Mouse (Mus musculus): Measurements from ENCODE around the gene Rnase1. TPM values are rescaled to one million over a fixed set of nuclear protein-coding genes. Genes with fewer than 3 reads are reported as not detected.
"Not testable (repeated sequence)": the region's sequence is repeated elsewhere in the genome, so short reads cannot be mapped to it uniquely, and the experiment has no call there.

Rnase1 gene
- polyA plus RNA-seq, 1 experiment from 2014 or later = not detected

GRCm38 (mm10) chr14:51104366-51104765, 42.2 kb downstream of the Rnase1 start:
- H3K27ac ChIP-seq = peak overlapping the region; percentile 16; the same call in 1 of the 2 replicates
- WGBS (ENCODE audit: insufficient replicate concordance) = 68% methylated on average over 2 of the region's 2 CpGs

DNA sequence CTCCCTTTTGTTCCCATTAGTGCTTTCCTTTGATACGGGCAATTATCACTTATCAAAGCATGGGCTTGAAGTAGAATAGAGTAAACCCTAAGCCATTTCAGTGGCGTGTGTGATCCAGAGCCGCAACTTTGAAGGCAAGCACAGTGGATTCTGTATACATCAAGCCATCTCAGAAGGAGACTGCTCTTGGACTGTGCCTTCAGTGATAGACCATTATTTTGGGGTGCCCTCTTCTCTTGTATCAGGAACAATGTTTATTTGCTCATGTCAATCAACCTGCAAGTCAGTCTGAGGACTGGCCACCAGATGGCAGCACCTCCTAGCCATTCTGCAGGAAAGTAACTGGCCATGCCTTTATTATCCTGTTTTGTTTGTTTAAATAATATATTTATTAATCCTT, 43.4 kb downstream of the Rnase1 start:
- ATAC-seq = no peak
- H3K9me3 ChIP-seq (replicated peaks) = no peaks in the 10 kb centered on the region
- peaks cover 25% of the 10 kb centered on the region for H3K4me1 ChIP-seq
- no peak overlapping the region for H3K4me3 ChIP-seq
- no peaks in the 10 kb centered on the region for H3K36me3 ChIP-seq
- no peak overlapping the region for H3K9ac ChIP-seq
- no peak overlapping the region for H3K27ac ChIP-seq
- H3K27me3 ChIP-seq (replicated peaks) = no peaks in the 10 kb centered on the region
- 64% methylated on average over 3 of the region's 3 CpGs for WGBS (ENCODE audit: insufficient replicate concordance)
- no peak overlapping the region for H3K4me2 ChIP-seq

More at GRCm38 (mm10) chr14:51104366-51104765, 42.2 kb downstream of the Rnase1 start:
- no peak for ATAC-seq
- Histone ChIP-seq H3K36me3 (no peaks in the 10 kb centered on the region), H3K4me2 (no peak overlapping the region), H3K27me3 (replicated peaks) (no peaks in the 10 kb centered on the region), H3K4me3 (no peak overlapping the region), H3K9me3 (replicated peaks) (no peaks in the 10 kb centered on the region), H3K9ac (no peak overlapping the region), H3K4me1 (peaks cover 25% of the 10 kb centered on the region)

DNA sequence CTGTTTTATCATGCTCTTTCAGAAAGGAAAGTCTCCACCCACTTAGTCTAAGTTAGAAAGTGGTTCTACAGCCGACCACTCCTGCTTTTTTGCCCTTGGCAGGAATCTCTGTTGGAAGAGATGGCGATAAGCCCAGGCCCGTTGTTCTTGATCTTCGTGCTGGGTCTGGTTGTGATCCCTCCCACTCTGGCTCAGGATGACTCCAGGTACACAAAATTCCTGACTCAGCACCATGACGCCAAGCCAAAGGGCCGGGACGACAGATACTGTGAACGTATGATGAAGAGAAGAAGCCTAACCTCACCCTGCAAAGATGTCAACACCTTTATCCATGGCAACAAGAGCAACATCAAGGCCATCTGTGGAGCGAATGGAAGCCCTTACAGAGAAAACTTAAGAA, 45.3 kb downstream of the Rnase1 start:
- Histone ChIP-seq H3K36me3 (no peaks in the 10 kb centered on the region), H3K9me3 (replicated peaks) (no peaks in the 10 kb centered on the region), H3K4me3 (no peak overlapping the region), H3K27ac (no peak overlapping the region), H3K9ac (no peak overlapping the region), H3K27me3 (replicated peaks) (no peaks in the 10 kb centered on the region), H3K4me2 (no peak overlapping the region), H3K4me1 (peaks cover 19% of the 10 kb centered on the region)
- 65% methylated on average over 9 of the region's 9 CpGs for WGBS (ENCODE audit: insufficient replicate concordance)
- no peak for ATAC-seq

DNA sequence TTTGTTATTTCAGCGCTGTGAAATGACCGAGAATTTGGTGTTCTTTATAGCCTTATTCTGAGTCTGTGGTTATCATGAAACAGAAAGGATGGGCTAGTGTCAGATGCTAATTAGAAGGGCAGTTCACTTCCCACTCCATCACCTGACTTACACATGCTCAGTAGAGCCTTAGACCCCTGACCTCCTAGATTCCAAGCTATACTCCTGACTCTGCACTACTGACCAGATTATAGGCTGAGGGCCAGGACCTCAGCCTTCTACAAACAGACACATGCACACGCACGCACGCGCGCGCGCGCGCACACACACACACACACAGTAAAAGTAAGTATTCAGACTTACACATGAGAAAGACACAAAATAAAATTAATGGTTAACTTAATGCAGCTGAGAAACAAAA, 47.7 kb downstream of the Rnase1 start:
- H3K36me3 ChIP-seq = no peaks in the 10 kb centered on the region
- H3K9me3 ChIP-seq (replicated peaks) = no peaks in the 10 kb centered on the region
- H3K4me3 ChIP-seq = no peak overlapping the region
- no peak overlapping the region for H3K9ac ChIP-seq
- H3K4me2 ChIP-seq = no peak overlapping the region
- ATAC-seq = no peak
- peaks cover 6% of the 10 kb centered on the region for H3K4me1 ChIP-seq
- WGBS (ENCODE audit: insufficient replicate concordance) = 90% methylated on average over 11 of the region's 11 CpGs
- no peak overlapping the region for H3K27ac ChIP-seq
- H3K27me3 ChIP-seq (replicated peaks) = no peaks in the 10 kb centered on the region

GRCm38 (mm10) chr14:51098300-51098699, 48.3 kb downstream of the Rnase1 start:
- peak; percentile 38; the same call in 1 of the 2 replicates for ATAC-seq
- H3K4me3 ChIP-seq; H3K4me2 ChIP-seq; H3K27ac ChIP-seq; H3K27me3 ChIP-seq (replicated peaks); H3K9ac ChIP-seq; H3K36me3 ChIP-seq; H3K9me3 ChIP-seq (replicated peaks); H3K4me1 ChIP-seq: not testable (repeated sequence)
- WGBS (ENCODE audit: insufficient replicate concordance) = 26% methylated on average over 1 of the region's 1 CpGs

DNA sequence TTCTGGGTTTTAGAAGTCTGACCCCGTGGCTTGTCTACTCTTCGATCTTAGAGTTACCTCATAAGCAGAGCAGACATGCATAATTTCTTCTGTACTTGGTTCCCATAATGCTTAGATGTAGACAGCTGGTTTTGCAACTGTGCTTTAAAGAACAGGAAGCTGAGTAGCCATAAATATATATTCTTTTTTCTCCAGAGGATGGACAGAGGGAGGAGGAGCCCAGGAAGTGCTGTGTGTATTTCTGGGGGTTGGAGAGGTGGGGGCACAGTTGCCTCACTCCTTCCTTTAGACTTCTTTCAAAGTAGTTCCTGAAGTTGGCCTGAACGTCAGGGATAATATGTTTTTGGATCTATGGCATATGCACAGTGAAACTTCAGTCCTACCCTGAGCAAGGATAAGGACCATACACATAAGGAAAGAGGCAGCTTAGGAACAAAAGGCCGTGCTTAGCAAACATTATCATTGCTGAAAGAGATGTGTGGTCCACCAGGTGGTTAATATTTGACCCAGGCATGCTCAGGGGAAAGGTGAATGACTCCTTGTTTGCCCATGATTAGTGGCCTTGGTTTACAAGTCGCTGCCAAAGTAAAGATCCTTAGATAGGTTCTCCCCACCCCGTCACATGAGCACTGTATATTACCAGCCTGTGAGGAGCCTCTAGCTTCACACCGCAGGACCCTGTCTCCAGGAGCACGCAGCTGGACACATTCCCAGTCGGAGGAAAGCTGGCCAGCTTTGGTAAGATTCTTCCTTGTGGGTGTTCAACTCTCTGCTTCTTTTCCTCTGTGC, 50.7 kb downstream of the Rnase1 start:
- Histone ChIP-seq H3K27ac (no peak overlapping the region), H3K4me3 (no peak overlapping the region), H3K4me1 (peaks cover 25% of the 10 kb centered on the region), H3K27me3 (replicated peaks) (no peaks in the 10 kb centered on the region), H3K4me2 (peak overlapping the region; percentile 0; the same call in 1 of the 2 replicates), H3K36me3 (no peaks in the 10 kb centered on the region), H3K9ac (no peak overlapping the region), H3K9me3 (replicated peaks) (no peaks in the 10 kb centered on the region)
- peak; percentile 22 for ATAC-seq
- 53% methylated on average over 9 of the region's 9 CpGs for WGBS (ENCODE audit: insufficient replicate concordance)

Other genes with a start within 250 kb of the Rnase1 start
- 0.13 and 0.28 TPM in 2 replicates for gene Klhl33, start 249.3 kb downstream of the Rnase1 start, polyA plus RNA-seq (2016; fragmentation: Nextera tagmentation; extraction: Ambion mirVana)
- gene Osgep, start 221.9 kb downstream of the Rnase1 start, polyA plus RNA-seq (2016; fragmentation: Nextera tagmentation; extraction: Ambion mirVana) = 69.7 and 74.0 TPM in 2 replicates
- gene Apex1, start 221.8 kb downstream of the Rnase1 start, polyA plus RNA-seq (2016; fragmentation: Nextera tagmentation; extraction: Ambion mirVana) = 144 and 147 TPM in 2 replicates
- gene Pip4p1, start 215.9 kb downstream of the Rnase1 start, polyA plus RNA-seq (2016; fragmentation: Nextera tagmentation; extraction: Ambion mirVana) = 26.1 and 30.6 TPM in 2 replicates
- 75.0 and 76.1 TPM in 2 replicates for gene Pnp, start 215.7 kb downstream of the Rnase1 start, polyA plus RNA-seq (2016; fragmentation: Nextera tagmentation; extraction: Ambion mirVana)
- gene Gm49342, start 202.3 kb downstream of the Rnase1 start, polyA plus RNA-seq (2016; fragmentation: Nextera tagmentation; extraction: Ambion mirVana) = not detected in 2 replicates
- 4.0 and 4.3 TPM in 2 replicates for gene Pnp2, start 190.8 kb downstream of the Rnase1 start, polyA plus RNA-seq (2016; fragmentation: Nextera tagmentation; extraction: Ambion mirVana)
- gene Rnase10, start 139.0 kb downstream of the Rnase1 start, polyA plus RNA-seq (2016; fragmentation: Nextera tagmentation; extraction: Ambion mirVana) = 0.07 TPM in 1 of 2 replicates, not detected in the other
- not detected in 2 replicates for gene Rnase9, start 104.9 kb downstream of the Rnase1 start, polyA plus RNA-seq (2016; fragmentation: Nextera tagmentation; extraction: Ambion mirVana)
- gene Rnase11, start 96.6 kb downstream of the Rnase1 start, polyA plus RNA-seq (2016; fragmentation: Nextera tagmentation; extraction: Ambion mirVana) = not detected in 2 replicates
- gene Rnase12, start 89.1 kb downstream of the Rnase1 start, polyA plus RNA-seq (2016; fragmentation: Nextera tagmentation; extraction: Ambion mirVana) = 0.44 and 1.4 TPM in 2 replicates
- not detected in 2 replicates for gene Olfr750, start 72.3 kb downstream of the Rnase1 start, polyA plus RNA-seq (2016; fragmentation: Nextera tagmentation; extraction: Ambion mirVana)
- gene Rnase4, start 55.7 kb downstream of the Rnase1 start, polyA plus RNA-seq (2016; fragmentation: Nextera tagmentation; extraction: Ambion mirVana) = 10.0 and 10.4 TPM in 2 replicates
- gene Ang, start 55.6 kb downstream of the Rnase1 start, polyA plus RNA-seq (2016; fragmentation: Nextera tagmentation; extraction: Ambion mirVana) = 2.6 and 3.5 TPM in 2 replicates
- gene Eddm3b, start 32.4 kb downstream of the Rnase1 start, polyA plus RNA-seq (2016; fragmentation: Nextera tagmentation; extraction: Ambion mirVana) = not detected in 2 replicates
- 2.3 and 4.0 TPM in 2 replicates for gene Rnase6, start 22.9 kb downstream of the Rnase1 start, polyA plus RNA-seq (2016; fragmentation: Nextera tagmentation; extraction: Ambion mirVana)
- gene Rnase2b, start 15.5 kb upstream of the Rnase1 start, polyA plus RNA-seq (2016; fragmentation: Nextera tagmentation; extraction: Ambion mirVana) = not detected in 2 replicates
- gene Ang2, start 52.4 kb upstream of the Rnase1 start, polyA plus RNA-seq (2016; fragmentation: Nextera tagmentation; extraction: Ambion mirVana) = not detected in 2 replicates
- gene Ear14, start 56.6 kb upstream of the Rnase1 start, polyA plus RNA-seq (2016; fragmentation: Nextera tagmentation; extraction: Ambion mirVana) = not detected in 2 replicates
- gene Rnase2a, start 109.3 kb upstream of the Rnase1 start, polyA plus RNA-seq (2016; fragmentation: Nextera tagmentation; extraction: Ambion mirVana) = not detected in 2 replicates
- not detected in 2 replicates for gene Gm7247, start 215.0 kb upstream of the Rnase1 start, polyA plus RNA-seq (2016; fragmentation: Nextera tagmentation; extraction: Ambion mirVana)

All from liver, embryonic 12.5 days (tissue).